Mouse (Mus musculus): ENCODE data around the gene Havcr2.

Havcr2 gene

DNA sequence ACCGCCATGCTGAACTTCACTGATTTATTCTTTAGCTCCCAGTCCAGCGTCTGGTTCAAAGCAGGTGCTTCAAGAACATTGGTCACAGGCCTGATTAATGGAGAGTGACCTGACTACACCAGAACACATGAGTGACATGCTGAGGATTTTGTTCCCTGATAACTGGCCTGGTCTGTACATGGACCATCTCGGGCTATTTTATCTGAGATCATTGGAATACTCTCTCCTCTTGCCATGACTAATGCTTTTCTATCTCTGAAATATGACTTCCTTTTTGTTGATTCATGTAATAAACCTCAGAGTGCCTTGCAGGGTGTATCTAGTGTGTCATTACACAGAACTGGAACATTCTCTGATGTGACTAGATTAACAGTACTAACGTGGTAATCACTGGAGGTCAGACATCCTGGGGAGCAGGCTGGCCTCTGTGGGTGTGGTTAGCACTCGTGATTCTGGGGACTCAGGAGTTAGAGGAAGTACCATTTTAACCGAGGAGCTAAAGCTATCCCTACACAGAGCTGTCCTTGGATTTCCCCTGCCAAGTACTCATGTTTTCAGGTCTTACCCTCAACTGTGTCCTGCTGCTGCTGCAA, at the start of gene Havcr2:
Havcr2 (plus strand) TSS at position 483 of the 593 bp plus-strand sequence.
- no peak for DNase-seq

- no peak for DNase-seq
Measured at GRCm38 (mm10) chr11:46404986-46405385, 49.7 kb upstream of the Havcr2 start.

DNA sequence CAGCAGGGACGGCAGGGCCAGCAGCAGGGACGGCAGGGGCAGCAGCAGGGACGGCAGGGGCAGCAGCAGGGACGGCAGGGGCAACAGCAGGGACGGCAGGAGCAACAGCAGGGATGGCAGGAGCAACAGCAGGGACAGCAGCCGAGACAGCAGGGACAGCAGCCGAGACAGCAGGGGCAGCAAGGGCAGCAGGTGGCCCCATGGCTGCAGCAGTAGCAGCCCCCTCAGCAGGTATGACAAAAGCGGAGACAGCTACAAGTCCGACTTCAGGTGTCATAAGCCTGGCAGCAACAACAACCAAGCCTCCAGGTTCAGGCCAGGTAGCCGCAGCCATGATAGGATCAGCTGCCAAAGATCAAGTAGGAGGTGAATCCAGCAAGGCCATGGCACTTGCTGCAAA, 48.0 kb upstream of the Havcr2 start:
- DNase-seq, result no peak

- no peak for DNase-seq
Measured at GRCm38 (mm10) chr11:46410018-46410563, 44.6 kb upstream of the Havcr2 start.

DNA sequence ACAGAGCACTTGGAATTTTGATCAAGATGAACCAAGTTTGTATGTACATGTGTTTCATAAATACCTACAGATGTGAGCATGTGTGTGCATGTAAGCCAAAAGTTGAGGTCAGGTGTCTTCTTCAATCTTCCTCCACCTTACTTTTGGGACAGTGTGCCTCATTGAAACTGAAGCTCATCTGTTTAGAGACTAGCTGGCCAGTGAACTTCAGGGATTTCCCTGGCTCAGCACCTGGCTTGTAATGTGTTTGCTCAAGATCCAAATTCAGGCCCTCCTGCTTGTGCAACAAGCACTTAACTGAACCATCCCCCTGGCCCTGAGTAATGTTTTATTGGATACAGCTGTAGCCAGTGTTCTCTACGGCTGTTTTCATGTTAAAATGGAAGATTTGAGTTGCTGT, 36.3 kb upstream of the Havcr2 start:
- DNase-seq, result no peak

GRCm38 (mm10) chr11:46418860-46419259, 35.9 kb upstream of the Havcr2 start:
- DNase-seq, result no peak

GRCm38 (mm10) chr11:46421086-46421888, 33.4 kb upstream of the Havcr2 start:
- DNase-seq, result no peak

DNA sequence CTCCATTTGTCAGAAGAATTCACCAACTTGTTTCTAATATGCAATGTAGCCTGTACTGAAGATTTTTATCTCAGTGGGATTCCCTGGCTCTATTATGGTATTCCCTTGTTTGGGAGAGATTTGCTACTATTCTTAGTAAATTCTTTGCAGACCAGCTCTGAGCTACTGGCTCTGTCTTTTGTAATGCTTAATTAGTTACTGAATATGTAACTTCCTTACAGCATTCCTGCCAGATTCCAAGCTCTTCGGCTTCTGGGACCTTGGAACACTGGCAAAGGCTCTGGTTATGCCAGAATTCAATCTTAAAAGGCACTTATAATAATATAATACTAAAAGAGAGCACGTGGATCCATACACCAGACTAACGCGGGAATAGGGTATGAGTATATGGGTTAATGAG, 26.6 kb upstream of the Havcr2 start:
- peak; percentile 9 for DNase-seq

GRCm38 (mm10) chr11:46430123-46430522, 24.6 kb upstream of the Havcr2 start:
- no peak for DNase-seq

- DNase-seq, result peak; percentile 59
Measured at GRCm38 (mm10) chr11:46431129-46431528, 23.6 kb upstream of the Havcr2 start.

GRCm38 (mm10) chr11:46435363-46435762, 19.4 kb upstream of the Havcr2 start:
- DNase-seq, result no peak

- DNase-seq, result peak; percentile 93
Measured at GRCm38 (mm10) chr11:46436760-46437458, 17.8 kb upstream of the Havcr2 start, which contains the start of gene Med7. Med7 (plus strand) TSS chr11:46436925.

DNA sequence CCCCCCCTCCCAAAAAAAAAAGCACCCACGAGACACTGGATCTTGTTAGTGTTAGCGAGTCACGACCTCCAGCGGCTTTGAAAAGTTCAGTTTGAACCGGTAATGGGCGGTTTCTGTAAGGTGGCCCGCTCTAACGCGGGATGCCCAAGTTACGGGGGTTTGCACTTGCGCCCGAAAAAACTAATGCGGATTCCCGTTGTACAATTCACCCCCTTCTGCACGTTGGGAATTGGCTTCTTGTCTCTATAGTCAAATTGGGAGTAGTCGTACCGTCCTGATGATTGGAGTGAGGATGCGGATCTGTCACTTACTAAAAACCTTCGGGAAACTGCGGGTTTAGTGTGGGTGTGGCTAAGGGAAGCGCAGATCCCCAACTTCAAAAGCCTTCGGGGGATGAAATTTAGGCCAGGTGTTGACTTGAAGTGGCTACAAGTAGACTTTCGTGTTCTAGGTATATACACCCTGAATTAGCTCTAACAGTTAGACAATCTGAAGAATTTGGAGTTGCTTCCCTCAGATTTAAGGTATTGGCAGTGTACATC, 17.2 kb upstream of the Havcr2 start:
- DNase-seq, result no peak

DNA sequence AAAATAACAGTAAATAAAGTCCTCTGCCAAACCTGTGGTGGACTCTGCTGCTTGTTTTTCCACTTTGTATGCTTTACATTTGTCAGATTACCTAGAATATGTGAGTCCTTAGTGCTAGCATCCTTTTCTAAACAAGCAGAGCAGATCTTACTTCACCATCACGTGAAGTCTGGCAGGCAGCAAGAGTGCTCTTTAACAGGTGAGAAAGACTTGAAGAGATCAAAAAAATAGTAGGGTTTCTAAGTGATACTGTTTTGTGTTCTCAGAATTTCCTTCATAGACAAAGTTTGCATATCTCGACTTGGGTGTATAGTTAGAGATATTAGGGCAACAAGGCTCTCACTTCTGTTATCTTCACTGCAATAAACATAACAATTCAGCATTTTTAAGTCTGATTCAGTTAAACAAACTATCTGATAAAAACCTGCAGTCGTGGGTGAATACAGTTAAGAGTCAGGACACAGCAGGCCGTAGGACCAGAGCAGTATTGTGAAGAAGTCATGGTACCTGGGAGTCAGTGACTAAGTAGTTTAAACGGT, 15.7 kb upstream of the Havcr2 start:
- DNase-seq, result no peak

- no peak for DNase-seq
Measured at GRCm38 (mm10) chr11:46441774-46442173, 13.0 kb upstream of the Havcr2 start.

GRCm38 (mm10) chr11:46443152-46443551, 11.6 kb upstream of the Havcr2 start:
- DNase-seq, result no peak

GRCm38 (mm10) chr11:46443979-46444378, 10.8 kb upstream of the Havcr2 start:
- DNase-seq, result no peak

- DNase-seq, result no peak
Measured at GRCm38 (mm10) chr11:46446150-46446549, 8.6 kb upstream of the Havcr2 start.

GRCm38 (mm10) chr11:46447644-46448484, 6.9 kb upstream of the Havcr2 start:
- DNase-seq, result no peak

DNA sequence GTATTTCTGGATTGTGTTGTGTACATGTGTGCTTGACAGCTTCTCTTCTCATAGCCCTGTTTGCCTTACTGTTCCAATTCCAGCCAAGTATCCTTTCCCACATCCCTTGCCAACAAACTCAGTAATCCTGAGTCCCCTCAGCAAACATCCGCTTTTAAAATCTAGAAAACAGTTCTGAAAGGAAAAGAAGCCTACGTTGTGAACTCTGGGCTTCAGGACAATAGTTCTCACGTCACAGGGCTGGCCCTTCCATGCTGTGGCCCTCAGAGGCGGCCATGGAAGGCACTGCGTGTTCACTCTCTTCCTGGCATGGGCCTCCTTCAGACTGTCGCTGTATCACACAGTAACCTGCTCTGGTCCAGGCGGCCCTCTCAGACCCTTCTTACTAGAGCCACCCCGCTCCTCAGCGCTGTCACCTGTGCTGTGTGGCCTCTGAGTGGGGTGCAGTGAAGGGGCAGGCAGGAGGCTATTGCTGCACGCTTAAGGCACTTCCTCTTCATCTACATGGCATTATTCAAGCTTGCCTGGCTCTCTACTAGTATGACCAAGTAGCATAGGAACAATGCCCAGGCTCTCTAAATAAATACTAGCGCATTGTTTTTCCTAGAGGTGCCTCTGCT, 5.2 kb upstream of the Havcr2 start:
- no peak for DNase-seq

- no peak for DNase-seq
Measured at GRCm38 (mm10) chr11:46459960-46460359, 5.2 kb downstream of the Havcr2 start.

GRCm38 (mm10) chr11:46461362-46461761, 6.6 kb downstream of the Havcr2 start:
- DNase-seq, result no peak
